Mouse (Mus musculus): ENCODE data around the gene Fam210b. TPM values are rescaled to one million over a fixed set of nuclear protein-coding genes. Genes with fewer than 3 reads are reported as not detected.

Gene Fam210b
- total RNA-seq, 2 experiments from 2014 or later, result 6.1 to 6.5 TPM

DNA sequence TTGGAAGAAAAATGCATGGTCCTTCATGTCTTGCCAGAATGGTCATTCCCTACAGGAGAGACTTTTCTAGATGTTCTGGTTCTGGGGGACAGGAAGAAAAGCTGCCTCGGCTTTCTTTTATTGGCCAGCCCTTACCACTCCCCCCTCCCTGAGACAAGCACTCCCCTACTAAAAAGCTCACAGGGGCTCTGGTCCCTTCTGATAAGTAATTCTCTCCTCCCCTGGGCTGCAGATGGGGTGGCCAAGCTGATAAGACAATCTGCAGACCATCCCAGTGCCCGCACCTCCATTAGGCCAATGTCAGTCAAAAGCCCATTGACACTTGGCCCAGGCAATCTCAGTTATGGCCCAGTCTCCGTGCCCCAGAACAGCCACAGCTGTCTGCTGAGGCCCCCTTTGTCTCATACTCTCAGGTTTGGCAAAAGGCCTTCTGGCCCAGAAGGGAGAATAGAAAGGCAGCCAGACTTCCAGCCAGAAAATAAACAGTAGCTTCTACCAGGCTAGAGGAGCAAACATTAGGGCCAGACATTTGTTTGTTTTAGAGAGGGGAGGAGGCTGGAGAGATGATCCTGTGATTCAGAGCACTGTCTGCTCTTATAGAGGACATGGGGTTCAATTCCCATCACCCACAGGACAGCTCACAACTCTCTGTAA lies 3.1 kb downstream of the Fam210b start:
- intact Hi-C loops (cut with DNase I), result no loop called here
- no peak for DNase-seq (ENCODE audit: low spot score)

DNA sequence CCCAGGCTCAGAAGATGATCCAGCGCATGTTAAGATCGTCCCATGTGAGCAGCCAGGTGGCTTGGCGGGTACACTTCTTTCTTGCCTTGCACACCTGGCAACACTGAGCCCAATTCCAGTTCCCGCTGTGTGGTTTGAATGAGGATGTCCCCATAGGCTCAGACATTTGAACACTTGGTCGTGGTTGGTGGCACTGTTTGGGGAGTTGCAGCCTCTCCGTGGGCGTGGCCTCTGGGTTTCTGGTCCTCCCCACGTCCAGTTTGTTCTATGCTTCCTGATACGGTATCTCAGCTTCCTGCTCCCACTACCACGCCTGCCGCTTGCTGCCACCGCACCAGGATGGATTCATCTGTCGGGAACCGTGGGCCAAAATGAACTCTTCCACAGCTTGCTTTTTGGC lies 4.4 kb downstream of the Fam210b start:
- intact Hi-C loops (cut with DNase I), result no loop called here
- DNase-seq (ENCODE audit: low spot score), result no peak

DNA sequence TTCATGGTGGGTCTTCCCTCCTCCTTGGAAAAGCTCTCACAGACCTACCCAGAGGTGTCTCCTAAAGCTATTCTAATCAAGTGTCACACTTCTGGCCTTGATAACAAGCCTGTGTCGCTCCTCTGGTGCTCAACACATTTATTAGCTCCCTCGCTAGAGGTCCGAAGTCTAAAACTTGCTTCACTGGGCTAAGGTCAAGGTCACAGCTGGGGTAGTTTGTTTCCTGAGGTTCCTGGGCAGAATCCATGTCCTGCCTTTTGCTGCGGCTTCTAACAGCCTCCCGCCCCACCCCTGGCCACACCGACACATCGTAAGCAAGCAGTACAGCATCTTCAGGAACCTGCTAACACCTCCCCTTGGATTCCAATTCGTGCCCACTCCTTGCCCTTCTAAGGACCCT lies 5.4 kb downstream of the Fam210b start:
- no peak for DNase-seq (ENCODE audit: low spot score)

DNA sequence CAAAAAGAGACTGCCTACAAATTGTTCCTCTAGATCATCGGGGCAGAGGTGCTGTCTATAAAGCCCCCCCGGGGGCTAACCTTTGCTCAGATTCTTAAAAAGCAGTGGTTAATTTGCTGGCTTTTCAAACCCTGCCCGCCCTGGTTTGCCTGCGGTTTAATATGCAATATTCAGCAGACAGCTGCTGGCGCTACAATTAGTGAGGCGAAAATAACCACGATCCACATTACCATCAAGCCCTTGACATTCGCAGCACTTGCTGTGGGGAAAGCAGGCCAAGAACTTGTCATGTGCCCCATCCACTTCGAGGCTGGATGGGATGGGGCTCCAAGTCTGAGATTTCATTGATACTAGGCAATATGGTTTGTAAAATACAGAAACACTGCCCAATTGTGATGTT lies 7.9 kb downstream of the Fam210b start:
- DNase-seq (ENCODE audit: low spot score), result no peak
- intact Hi-C loops (cut with DNase I), result no loop called here

More for the DNA sequence above, 5.4 kb downstream of the Fam210b start:
- intact Hi-C loops (cut with DNase I), result no loop called here

DNA sequence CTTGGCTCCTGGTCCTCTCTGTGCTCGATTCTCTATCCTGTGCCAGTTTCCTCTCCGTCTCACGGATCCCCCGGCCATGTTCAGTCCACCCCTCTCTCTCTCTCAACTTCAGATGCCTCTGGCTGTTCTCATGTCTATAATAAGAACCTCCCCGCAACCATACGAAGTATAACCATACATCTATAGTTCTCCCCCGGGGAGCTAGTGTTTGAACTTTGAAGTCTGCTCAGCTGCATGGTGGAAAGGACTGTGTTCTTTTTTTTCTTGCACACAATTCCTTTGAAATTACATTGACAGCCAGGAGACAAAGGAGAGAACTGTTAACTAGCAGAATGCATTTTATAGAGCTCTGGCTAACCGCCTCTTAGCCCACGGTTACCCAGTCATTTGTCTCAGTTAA lies 9.4 kb downstream of the Fam210b start:
- DNase-seq (ENCODE audit: low spot score), result no peak
- intact Hi-C loops (cut with DNase I), result no loop called here

DNA sequence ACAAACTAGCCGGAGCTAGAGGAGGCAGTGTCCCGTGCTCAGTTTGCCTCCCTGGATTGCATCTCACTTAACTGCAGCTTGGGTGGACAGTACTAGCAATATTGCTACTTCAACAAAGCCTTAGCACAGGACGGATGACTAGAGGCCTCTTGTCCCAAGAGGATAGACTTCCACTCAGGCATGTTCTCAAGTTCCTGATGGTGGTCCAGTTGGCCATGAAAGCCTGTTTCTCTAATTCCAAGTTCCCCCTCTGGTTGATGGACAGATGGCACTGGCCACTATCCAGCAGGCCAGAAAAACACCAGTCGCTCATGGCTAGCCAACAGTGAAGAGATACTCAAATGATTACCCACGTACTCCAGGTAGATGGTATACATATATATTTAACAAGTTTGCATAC lies 10.5 kb downstream of the Fam210b start:
- intact Hi-C loops (cut with DNase I), result no loop called here
- no peak for DNase-seq (ENCODE audit: low spot score)

DNA sequence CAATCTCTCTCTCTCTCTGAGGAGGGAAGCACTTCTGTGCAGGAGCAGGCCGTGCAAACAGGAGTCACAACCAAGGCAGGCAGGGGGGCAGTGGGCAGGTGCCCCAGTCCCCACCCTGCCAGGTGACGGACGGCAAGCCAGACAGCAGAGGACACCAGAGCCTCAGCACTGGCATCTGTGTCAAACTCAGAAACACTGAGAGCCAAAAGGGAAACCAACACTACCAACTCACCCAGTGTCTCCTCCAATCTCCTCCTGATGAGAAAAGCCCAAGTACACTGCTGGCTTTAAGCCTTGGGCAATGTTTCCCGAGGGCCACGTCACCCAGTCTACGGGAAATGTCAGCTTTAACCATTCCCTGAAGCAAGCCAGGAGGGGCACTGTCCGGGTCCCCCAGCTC lies 17.8 kb downstream of the Fam210b start:
- intact Hi-C loops (cut with DNase I), result no loop called here
- no peak for DNase-seq (ENCODE audit: low spot score)

DNA sequence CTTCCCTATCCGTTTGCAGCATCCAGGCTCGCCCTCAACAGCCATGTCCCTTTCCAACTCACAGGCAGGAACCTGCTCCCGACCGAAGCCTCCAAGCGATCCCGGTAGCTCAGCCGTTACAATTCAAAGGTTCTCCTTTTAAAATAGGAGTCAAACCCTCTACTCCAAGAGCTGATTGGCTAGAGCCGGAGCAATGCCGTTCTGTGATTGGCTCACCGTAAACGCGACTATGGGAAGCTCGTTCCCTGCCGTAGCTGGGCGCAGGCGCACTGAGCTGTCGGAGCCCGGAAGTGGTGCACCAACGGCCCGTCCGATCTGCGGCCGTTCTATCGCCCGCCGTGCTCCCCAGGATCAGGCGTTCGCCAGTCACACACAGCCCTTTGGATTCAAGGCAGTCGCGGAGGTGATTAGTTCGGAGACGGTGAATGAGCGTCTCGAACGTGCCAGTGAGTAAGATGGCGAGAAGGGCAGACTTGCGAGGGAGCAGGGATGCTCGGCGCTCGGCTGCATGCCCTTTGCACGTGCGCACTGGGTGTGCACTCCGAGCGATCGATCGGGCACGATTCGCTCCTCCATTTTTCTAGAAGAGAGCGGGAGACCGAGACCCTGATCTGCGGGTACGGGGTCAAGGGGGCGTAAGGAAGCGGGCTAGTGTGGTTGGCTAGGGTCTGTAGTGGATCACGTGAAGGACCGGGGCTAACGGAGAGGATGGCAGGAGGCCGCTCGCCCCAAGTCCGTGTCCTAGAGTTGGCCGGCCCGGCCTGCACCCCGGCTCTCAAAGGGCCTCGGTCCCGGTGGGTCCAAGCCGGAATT lies 25.3 kb downstream of the Fam210b start, which contains the start of the genes Aurka and Cstf1:
Gene Aurka (minus strand): TSS at position 125 of the 813 bp plus-strand sequence.
Gene Cstf1 (plus strand): TSS at position 271 of the 813 bp plus-strand sequence.
- intact Hi-C loops (cut with DNase I), result loop anchor here (2.0 kb wide), 1 partner anchor 68 kb away; no protein-coding TSS in a partner anchor
- peak; percentile 91 for DNase-seq (ENCODE audit: low spot score)

DNA sequence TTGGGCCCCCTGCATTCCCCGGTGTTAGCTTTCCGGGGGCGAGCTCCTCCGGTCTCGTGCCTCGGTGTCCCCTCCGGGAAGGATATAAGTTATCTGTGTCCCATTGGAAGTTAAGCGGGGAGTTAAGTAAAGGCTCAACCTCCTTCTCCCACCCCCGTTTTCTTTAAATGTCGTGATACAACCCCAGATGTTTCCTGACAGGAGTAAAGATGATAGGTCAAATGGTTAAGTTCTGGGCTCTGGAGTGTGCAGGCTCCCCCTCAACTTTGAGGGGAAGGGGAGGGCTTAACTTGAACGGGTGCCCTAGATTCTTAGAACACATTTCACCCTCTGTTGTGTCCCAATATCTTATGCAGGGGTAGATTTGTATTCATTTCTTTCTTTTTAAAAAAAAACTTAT lies 25.9 kb downstream of the Fam210b start:
- intact Hi-C loops (cut with DNase I), result loop anchor here (2.0 kb wide), 1 partner anchor 68 kb away; no protein-coding TSS in a partner anchor
- no peak for DNase-seq (ENCODE audit: low spot score)

DNA sequence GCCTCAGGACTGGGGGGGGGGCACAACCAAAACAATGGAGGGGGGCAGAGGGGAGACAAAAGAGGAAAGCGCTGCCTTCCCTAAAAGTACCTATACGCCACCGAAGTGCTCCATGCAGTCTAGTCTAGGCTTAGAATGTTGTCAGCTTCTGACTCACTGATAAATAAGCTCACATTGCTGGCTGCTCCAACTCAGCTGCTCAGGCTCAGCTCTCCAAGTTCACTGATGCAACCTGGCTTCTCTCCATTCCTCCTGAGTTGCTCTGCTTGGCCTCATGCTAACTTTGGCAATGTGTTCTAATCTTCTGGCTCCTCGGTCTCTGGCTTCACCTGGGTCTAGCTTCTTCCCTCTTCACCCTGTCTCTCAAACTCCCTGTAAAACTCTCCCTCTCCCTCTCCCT lies 31.2 kb downstream of the Fam210b start:
- intact Hi-C loops (cut with DNase I), result no loop called here
- DNase-seq (ENCODE audit: low spot score), result no peak

DNA sequence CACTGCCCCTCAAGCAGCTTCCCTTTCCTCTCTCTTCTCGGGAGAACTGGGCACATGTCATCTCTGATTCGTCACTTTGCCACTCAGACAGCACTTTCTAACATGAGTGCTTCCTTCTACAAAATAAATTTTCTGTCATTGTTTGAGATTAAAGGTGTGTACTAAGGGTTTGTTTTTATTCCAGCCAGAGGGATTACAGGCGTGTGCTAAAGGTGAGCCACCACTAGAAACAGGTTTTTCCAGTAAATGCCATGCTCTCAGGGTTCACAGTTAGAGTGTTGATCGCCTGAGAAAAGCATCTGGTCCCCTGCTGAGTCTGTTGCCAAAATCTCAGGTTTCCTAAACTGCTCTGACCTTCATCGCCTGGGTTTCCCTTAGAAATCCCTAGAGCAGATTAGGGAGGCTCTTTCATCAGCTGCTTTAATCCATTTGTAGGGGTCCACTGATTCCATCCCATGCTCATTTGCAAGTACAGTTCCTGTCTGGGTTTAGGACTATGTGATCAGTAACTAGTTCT lies 31.7 kb downstream of the Fam210b start:
- intact Hi-C loops (cut with DNase I), result no loop called here

DNA sequence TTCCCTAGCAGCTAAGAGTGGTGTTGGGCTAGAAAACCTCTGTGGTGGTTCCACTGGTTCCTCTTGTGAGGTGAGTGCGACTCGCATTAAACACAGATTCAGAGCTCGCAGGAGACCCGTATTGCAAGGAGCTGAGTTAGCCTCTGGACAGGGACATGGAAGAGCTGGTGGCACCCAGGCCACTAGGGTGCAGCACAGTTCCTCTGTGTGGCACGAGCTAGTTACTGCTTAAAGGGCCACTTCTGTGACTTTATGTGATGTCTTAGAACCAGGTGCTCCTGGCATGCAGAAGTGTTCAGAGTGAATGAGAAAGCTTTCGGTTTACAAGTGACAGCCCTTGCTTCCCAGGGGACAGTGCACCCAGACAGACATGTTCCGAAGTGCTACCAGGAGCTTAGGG lies 33.0 kb downstream of the Fam210b start:
- no peak for DNase-seq (ENCODE audit: low spot score)
- intact Hi-C loops (cut with DNase I), result no loop called here

More for the DNA sequence above, 31.7 kb downstream of the Fam210b start:
- no peak for DNase-seq (ENCODE audit: low spot score)

DNA sequence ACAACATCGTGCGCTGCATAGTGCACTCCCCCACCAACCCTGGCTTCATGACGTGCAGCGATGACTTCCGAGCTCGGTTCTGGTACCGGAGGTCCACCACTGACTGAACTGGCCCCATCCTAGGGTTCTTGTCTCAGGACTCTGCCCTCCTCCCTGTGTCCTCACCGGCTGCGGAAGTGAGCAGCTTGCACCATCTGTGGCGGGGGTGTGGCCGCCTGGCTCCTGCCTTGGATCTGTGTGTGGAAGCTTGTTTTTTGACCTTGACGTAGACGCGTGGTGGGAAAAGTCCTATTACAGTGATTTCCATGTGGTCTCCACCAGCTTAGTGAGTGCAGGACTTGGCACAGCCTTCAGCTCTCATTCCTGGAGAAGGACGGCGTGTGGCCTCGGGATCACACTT lies 35.1 kb downstream of the Fam210b start:
- intact Hi-C loops (cut with DNase I), result no loop called here
- no peak for DNase-seq (ENCODE audit: low spot score)

DNA sequence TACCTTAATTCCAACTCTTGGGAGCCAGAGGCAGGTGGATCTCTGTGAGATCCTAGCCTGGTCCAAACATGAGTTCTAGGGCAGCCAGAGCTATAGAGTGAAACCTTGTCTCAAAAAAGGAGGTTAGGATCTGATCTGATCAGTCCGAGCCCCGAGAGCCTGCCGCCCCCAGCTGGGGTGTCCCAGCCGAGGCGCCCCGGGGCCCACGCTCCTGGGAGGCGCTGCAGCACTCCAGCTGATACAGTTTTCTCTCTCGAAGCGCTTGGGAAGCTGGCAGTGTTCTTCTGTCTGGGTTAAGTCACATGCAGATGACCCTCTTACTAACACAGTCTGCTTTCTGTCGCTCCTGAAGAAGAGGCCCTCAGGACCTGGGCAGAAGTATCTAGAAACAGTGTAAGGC lies 36.0 kb downstream of the Fam210b start:
- no peak for DNase-seq (ENCODE audit: low spot score)
- intact Hi-C loops (cut with DNase I), result no loop called here

DNA sequence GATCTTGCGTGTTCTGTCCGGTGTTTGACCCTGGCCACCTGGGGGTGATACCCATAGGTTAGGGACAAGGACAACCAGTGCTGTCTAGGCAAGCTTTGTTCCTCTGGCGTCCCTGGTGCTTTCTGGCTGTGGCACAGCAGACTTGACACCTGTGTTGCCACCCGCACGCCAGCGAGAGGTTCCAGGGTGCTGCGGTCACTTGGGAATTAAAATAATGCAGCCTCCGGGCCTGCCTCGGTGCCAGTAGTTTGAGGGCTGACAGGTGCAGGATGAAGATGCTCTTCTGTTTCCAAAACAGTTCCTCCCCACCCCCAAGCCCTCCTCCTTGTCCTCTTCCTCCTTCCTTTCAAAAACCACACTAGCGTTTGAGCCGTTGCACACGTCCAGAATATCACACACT lies 36.5 kb downstream of the Fam210b start:
- intact Hi-C loops (cut with DNase I), result no loop called here
- no peak for DNase-seq (ENCODE audit: low spot score)

DNA sequence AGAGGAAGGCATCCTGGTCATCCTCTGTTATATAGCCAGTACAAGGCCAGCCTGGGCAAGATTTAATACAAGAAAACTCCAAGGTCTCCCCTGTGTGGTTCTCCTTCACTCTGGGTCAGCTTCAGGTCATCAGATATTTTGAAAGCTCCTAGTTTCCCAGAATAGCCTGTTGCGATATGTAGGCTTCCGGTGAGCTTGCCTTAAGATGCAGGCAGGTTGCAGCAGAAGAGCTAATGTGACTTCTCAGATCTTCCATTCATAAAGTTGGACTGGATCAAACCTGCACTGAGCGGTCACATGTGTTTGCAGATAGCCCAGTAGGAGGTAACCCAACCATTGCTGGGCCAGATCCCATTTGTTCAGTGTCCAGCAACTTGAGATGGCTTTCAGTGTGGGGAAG lies 39.4 kb downstream of the Fam210b start:
- intact Hi-C loops (cut with DNase I), result no loop called here
- DNase-seq (ENCODE audit: low spot score), result no peak

DNA sequence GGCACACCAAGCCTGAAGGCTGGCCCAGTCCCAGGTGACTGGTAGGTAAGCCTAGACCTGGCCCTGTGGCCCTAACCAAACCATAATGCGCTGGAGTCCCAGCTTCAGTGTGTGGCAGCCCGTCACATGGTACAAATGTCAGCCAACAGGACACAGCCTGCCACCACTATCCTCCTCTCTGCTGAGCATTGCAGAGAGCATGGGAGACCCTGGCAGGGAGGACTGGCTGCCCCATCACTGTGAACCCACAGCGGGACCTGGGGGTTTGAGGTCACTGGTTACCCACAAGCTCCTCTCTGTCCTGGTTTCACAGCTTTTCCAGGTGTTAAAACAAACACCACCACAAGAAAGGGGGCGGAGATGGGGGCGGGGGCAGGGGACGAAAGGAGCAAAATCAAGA lies 45.0 kb downstream of the Fam210b start:
- intact Hi-C loops (cut with DNase I), result no loop called here

DNA sequence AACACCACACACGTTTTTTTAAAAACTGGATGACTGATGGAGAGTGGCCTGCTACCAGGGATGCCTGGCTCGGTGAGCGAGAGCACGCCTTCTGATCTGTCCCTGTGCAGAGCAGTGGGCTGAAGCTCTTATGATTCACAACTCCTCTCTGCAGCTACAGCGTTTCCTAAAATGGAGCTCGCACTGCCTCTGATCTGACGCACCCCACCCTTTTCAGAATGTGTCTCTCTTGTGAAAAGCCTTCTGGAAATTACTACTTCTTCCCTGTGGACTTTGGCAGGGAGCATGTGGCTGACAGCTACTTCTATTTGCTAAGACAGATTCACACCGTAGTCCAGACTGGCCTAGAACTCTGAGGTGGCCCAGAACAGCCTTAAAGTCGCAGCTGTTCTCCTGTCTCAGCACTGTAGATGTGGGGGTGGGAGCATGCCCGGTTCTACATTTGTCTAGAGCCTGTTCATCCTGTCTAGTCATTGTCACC lies 46.7 kb downstream of the Fam210b start:
- intact Hi-C loops (cut with DNase I), result no loop called here
- no peak for DNase-seq (ENCODE audit: low spot score)

More for the DNA sequence above, 45.0 kb downstream of the Fam210b start:
- no peak for DNase-seq (ENCODE audit: low spot score)

DNA sequence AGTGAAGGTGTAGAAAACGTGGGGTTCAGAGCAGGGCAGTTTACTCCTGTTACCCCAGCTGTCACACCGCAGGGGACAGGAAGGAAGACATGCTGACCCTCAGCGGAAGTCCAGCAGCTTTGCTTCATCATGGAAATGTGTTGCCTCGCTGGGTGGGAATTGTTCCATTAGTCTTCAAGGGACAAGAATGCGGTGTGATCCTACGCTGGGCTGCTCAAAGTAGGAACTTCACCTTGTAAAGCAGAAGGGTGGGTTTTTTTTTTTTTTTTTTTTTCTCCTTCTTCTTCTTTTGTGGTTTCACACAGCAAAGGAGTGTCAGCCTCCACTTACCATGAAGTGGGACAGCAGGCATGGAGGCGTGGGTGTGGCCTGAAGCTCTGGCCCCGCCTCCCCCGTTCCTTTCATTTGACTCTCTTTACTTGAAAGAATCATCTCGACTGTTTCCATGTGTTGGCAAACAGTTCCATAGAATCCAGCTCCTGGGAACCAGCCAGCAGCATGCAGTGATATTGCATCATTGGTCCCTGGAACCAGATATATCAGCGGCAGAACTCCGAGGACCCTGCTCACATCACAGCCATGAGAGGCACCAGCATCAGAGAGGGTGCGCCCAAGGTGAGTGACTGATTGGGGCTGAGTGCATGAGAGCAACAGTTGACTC lies 48.2 kb downstream of the Fam210b start, which contains the start of gene Cass4:
Gene Cass4 (plus strand): TSS at position 404 of the 661 bp plus-strand sequence.
- intact Hi-C loops (cut with DNase I), result no loop called here
- DNase-seq (ENCODE audit: low spot score), result no peak

DNA sequence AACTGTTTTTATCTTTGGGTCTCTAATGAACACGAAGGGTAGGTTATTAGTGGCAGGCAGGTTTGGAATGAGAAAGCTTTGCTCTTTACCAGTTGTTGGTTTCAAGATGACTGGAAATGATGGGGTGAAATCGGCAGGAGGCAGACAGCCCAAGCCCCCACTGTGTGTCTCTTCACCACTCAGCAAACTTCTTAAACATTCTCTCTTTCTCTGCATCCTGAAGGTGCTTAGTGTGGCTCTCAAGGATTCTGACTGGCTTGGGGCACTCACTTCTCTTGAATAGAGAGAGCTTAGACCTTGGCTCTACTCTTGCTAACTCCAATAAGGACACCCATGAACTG lies 48.7 kb downstream of the Fam210b start:
- intact Hi-C loops (cut with DNase I), result no loop called here
- no peak for DNase-seq (ENCODE audit: low spot score)

All from heart, postnatal 25 days (tissue).